Mouse (Mus musculus) skeletal muscle tissue, postnatal 0 days (tissue): ENCODE results near the gene Sgsm1. TPM values are rescaled to one million over a fixed set of nuclear protein-coding genes. Genes with fewer than 3 reads are reported as not detected.

ENCODE experiments used
- microRNA-seq, 2 experiments: library from miRNA; unstranded; fragments of <30 nt; microRNA quantifications; one replicate each; pipeline ENCODE4; 2016
- polyA plus RNA-seq: library from polyadenylated mRNA; unstranded; fragments of >200 nt; fragmentation: Nextera tagmentation; extraction: Ambion mirVana; gene quantifications from 2 replicates; pipeline ENCODE4 v1.2.1, GENCODE M21; 2015

The Sgsm1 gene
- 0.39 and 0.50 TPM in 2 replicates for polyA plus RNA-seq

DNA sequence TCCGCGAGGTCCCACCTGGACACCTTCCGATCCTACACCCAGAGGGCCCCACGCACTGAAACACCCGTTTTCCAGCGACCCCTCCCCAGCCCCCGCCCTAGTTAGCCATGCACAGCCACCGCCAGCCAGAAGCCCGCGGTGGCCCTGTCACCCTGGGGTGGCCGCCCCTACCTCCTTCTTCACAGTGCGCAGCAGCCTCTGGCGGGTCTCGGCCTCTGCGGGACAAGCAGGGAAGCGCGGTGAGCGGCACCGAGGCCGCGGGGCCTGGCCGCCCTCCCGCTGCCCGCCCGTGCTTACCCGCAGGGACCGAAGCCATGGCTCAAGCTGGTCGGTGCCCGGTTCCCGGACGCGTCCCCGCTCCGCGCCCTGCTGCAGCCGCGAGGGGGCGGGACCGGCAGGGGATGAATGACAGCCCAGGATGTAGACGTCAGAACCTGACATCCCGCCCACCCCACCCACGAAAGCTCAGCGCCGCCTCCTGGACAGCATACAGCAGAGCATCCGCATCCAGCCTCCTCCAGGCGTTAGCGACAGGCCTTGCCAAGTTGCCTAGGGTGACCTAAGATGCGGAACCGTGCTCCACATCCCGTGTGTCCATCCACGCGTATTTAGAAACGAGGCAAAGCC lies at the start of gene Sgsm1:
TSS of gene Sgsm1 (minus strand) at position 410 of the 627 bp plus-strand sequence.

GRCm38 (mm10) chr5:113357186-113357585 lies 46.6 kb upstream of the Sgsm1 start, which contains the start of gene Aym1:
Aym1 (plus strand) TSS chr5:113357294.

DNA sequence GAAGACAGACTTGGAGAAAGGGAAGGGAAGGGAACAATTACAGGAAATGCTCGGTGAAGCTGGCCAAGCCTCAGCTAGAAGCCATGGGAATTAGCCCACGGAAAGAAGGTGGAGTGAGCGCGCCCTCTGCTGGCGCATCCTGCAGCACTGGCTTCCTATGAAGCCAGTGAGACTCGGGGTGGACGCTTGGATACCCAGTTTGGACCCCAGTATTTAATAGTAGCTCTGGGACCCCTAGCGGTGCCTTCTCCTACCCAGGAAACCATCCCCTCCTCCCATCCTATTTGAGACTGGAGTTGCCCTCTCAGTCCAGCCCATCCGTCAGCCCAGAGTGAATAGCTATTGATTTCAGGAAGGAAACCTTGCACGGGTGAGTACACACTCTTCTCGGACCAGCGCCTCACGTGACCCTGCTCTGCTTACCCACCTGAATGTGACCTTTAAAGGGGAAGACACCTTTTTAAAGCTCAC lies 83.9 kb downstream of the Sgsm1 start, which contains the start of gene Tmem211:
TSS of gene Tmem211 (plus strand) at position 278 of the 471 bp plus-strand sequence.

DNA sequence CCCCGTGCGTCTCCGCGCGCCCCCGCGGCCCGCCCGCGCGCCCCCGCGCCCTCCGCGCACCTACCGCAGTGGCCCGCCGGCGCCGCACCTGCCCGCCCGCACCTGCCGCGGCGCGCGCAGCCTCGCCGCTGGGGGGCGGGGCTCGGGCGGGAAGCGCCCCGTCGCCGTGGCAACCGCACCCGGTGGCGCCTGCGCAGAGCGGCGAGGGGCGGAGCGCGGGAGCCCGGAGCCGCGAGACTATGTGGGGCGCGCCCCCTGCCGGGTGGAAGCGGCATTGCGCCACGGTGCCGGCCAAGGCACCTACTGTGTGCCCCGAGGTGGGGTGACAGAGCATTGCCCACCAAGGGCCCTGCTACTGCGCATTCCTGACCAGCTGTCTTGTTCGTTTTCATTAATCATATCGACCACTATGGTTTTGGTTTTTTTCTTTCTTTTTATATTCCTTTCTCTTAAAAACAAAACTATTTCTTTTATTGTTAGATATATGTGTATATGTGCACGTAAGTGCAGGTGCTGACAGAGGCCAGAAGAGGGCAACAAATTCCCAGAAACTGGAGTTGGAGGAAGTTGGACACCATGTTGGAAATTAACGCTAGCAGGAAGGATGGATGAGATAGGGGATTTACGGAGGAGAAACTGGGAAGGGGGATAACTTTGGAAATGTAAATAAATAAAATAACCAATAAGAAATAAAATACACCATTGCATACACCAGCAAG lies 89.3 kb downstream of the Sgsm1 start, which contains the start of gene 2900026A02Rik:
TSS of gene 2900026A02Rik (minus strand) at position 90 of the 719 bp plus-strand sequence.

Small RNA genes lying within 50 kb of the gene (microRNA-seq; reads per million reads assigned to microRNA genes)
- 0 reads per million in 2 experiments for gene Mir7229
- 0 reads per million in 2 experiments for gene Mir7230

Other genes starting within 250 kb of the Sgsm1 start
- gene Crybb2, start 240.7 kb downstream of the Sgsm1 start, polyA plus RNA-seq = not detected in 2 replicates
- 0.63 and 0.88 TPM in 2 replicates for gene Crybb3, start 229.2 kb downstream of the Sgsm1 start, polyA plus RNA-seq
- 16.3 and 18.3 TPM in 2 replicates for gene 2900026A02Rik, start 89.5 kb downstream of the Sgsm1 start, polyA plus RNA-seq
- not detected in 2 replicates for gene Tmem211, start 83.9 kb downstream of the Sgsm1 start, polyA plus RNA-seq
- gene Aym1, start 46.5 kb upstream of the Sgsm1 start, polyA plus RNA-seq = not detected in 2 replicates
- 0.23 and 0.63 TPM in 2 replicates for gene Wscd2, start 179.5 kb upstream of the Sgsm1 start, polyA plus RNA-seq